Mouse (Mus musculus): ENCODE data around the gene Ift22. TPM values are rescaled to one million over a fixed set of nuclear protein-coding genes. Genes with fewer than 3 reads are reported as not detected.

Ift22 gene
- polyA plus RNA-seq, 1 experiment, result 58.2 TPM

GRCm38 (mm10) chr5:136881380-136882009, 26.5 kb upstream of the Ift22 start:
- peak; percentile 86 for DNase-seq (ENCODE audit: low read depth)
- TF ChIP-seq CTCF (IDR thresholded peaks at IDR 0.05; ENCODE audit: borderline replicate concordance, extremely low read depth, insufficient read depth, insufficient read length) (peak; percentile 93), POLR2A (IDR thresholded peaks at IDR 0.05; ENCODE audit: borderline replicate concordance, extremely low read depth, insufficient read depth, insufficient read length, poor library complexity, severe bottlenecking) (no peak)

GRCm38 (mm10) chr5:136882055-136882787, 25.7 kb upstream of the Ift22 start:
- peak; percentile 19 for DNase-seq (ENCODE audit: low read depth)
- TF ChIP-seq POLR2A (IDR thresholded peaks at IDR 0.05; ENCODE audit: borderline replicate concordance, extremely low read depth, insufficient read depth, insufficient read length, poor library complexity, severe bottlenecking) (no peak), CTCF (IDR thresholded peaks at IDR 0.05; ENCODE audit: borderline replicate concordance, extremely low read depth, insufficient read depth, insufficient read length) (no peak)

DNA sequence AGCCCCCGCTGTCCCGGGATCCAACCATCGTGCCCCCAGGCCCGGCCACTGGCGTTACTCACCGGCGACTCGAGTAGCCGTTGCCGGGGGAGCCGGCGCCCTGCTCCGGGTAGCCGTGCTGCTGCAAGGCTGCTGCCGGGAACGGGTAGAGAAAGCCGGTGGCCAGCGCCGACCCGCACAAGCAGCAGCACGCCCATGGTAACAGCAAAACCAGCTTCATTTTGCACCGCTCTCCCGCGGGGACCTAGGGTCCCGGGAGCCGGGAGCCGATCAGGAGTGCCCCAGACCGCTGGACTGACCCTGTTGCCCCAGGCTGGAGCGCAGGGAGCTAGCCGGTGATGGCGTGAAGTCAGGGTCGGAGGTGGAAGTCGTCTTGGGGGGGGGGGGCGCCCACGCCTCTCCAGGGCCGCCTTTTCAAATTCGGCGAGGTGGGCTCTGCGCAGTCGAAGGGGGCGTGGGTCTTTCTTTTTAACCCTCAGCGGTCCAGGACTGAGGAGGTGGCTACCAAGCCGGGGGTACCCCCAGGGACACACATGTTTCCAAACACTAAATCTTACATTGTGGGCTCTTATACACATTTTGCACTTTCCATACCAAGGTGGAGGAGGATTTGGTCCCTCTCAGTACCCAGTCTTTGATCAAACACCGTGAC, 25.0 kb upstream of the Ift22 start, which contains the start of gene Col26a1:
Gene Col26a1, minus strand, starts transcription at position 422 of the 652 bp plus-strand sequence.
- peak; percentile 61 for DNase-seq (ENCODE audit: low read depth)
- TF ChIP-seq CTCF (IDR thresholded peaks at IDR 0.05; ENCODE audit: borderline replicate concordance, extremely low read depth, insufficient read depth, insufficient read length), result no peak
- no peak for TF ChIP-seq POLR2A (IDR thresholded peaks at IDR 0.05; ENCODE audit: borderline replicate concordance, extremely low read depth, insufficient read depth, insufficient read length, poor library complexity, severe bottlenecking)

DNA sequence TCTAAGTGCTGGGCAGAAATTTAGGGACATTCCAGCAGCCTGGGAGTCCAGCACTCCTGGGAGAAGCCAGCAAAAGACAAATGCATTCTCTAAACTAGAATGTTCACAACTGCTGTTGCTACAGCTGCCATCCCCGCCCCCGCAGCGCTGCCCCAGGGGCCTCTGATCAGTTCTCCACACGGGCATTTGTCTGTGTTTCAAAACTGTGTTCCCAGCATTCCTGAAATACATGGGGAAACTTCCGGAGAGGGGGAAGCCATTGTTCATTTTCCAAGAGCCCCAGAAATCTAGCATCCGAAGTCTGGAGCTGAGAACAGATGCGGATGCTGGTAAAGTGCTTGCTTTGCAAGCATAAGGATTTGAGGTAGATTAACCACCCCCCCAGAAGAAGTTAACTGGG, 21.0 kb upstream of the Ift22 start:
- no peak for DNase-seq (ENCODE audit: low read depth)
- TF ChIP-seq CTCF (IDR thresholded peaks at IDR 0.05; ENCODE audit: borderline replicate concordance, extremely low read depth, insufficient read depth, insufficient read length) (no peak), POLR2A (IDR thresholded peaks at IDR 0.05; ENCODE audit: borderline replicate concordance, extremely low read depth, insufficient read depth, insufficient read length, poor library complexity, severe bottlenecking) (no peak)

DNA sequence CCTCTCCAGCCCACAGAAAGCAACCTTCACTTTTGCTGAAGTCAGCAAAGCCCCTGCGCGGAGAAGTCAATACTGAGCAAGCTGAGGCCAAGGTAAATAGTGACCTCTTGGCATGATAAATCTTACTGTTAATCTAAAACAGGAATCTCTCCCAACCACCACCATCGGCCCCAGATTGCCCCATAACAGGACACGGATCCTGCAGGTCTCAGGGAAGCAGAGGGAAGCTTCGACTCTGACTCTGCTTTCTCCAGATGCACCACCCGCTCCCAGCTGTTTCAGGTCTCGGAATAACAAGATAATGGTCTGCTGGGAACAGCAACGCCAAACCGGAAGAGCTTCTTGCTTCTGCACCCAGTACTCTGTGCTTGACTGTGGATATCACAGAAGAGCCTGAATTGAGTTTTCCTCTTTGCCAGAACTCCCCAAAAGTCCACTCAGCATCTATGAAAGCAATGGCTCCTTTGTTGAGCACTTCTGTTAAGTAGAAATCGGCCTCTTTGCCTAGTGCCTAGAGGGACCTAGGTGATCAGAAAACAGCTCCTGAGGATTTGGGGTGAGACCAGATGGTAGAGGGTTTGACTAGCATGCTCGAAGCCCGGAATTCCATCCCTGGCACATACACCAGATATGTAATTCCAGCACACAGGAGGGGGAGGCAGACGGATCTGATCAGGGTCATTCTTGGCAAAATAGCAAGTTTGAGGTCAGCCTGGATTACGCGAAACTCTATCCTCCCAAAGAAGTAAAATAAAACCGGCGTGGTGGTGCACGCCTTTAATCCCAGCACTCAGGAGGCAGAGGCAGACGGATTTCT, 19.2 kb upstream of the Ift22 start:
- TF ChIP-seq POLR2A (IDR thresholded peaks at IDR 0.05; ENCODE audit: borderline replicate concordance, extremely low read depth, insufficient read depth, insufficient read length, poor library complexity, severe bottlenecking), result no peak
- no peak for TF ChIP-seq CTCF (IDR thresholded peaks at IDR 0.05; ENCODE audit: borderline replicate concordance, extremely low read depth, insufficient read depth, insufficient read length)
- DNase-seq (ENCODE audit: low read depth), result peak; percentile 28

- TF ChIP-seq POLR2A (IDR thresholded peaks at IDR 0.05; ENCODE audit: borderline replicate concordance, extremely low read depth, insufficient read depth, insufficient read length, poor library complexity, severe bottlenecking) (no peak), CTCF (IDR thresholded peaks at IDR 0.05; ENCODE audit: borderline replicate concordance, extremely low read depth, insufficient read depth, insufficient read length) (no peak)
- no peak for DNase-seq (ENCODE audit: low read depth)
Measured at GRCm38 (mm10) chr5:136894840-136895528, 13.0 kb upstream of the Ift22 start.

DNA sequence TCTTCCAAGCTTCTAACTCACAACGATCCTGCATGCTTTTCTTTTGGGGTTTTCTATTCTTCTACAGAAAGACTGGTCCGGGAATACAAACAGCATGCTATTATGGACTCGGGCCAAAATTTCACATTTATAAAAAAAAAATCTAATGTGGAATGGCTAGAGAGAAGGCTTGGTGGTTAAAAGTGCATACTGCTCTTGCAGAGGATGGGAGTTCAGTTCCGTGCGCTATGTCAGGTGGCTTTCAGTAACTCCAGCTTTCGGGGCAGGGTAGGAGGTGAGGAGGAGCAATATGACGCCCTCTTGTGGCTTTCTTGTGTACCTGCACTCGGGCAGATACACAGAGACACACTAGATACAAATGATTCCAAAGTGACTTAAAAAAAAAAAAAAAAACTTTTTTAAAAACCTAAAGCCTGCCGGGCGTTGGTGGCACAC, 12.4 kb upstream of the Ift22 start:
- no peak for DNase-seq (ENCODE audit: low read depth)
- TF ChIP-seq POLR2A (IDR thresholded peaks at IDR 0.05; ENCODE audit: borderline replicate concordance, extremely low read depth, insufficient read depth, insufficient read length, poor library complexity, severe bottlenecking) (no peak), CTCF (IDR thresholded peaks at IDR 0.05; ENCODE audit: borderline replicate concordance, extremely low read depth, insufficient read depth, insufficient read length) (no peak)

DNA sequence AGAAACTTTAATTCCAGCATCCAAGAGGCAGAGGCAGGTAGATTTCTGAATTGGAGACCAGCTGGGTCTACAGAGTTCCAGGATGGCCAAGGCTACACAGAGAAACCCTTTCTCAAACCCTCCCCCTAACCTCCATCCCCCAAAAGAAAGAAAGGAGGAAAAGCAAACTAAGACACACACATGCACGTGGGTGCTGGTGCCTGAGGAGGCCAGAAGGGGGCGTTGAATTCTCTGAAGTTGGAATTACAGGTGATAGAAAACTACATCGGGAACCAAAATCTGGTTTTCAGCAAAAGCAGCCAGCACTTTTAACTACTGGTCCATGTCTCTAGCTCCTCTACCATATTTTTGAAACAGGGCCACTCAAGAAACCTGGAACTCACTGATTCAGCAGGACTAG, 3.3 kb upstream of the Ift22 start:
- no peak for DNase-seq (ENCODE audit: low read depth)
- TF ChIP-seq CTCF (IDR thresholded peaks at IDR 0.05; ENCODE audit: borderline replicate concordance, extremely low read depth, insufficient read depth, insufficient read length) (no peak), POLR2A (IDR thresholded peaks at IDR 0.05; ENCODE audit: borderline replicate concordance, extremely low read depth, insufficient read depth, insufficient read length, poor library complexity, severe bottlenecking) (no peak)

GRCm38 (mm10) chr5:136905630-136906029, 2.3 kb upstream of the Ift22 start:
- DNase-seq (ENCODE audit: low read depth), result no peak

GRCm38 (mm10) chr5:136907587-136907986, 363 bp upstream of the Ift22 start:
- no peak for TF ChIP-seq CTCF (IDR thresholded peaks at IDR 0.05; ENCODE audit: borderline replicate concordance, extremely low read depth, insufficient read depth, insufficient read length)
- no peak for TF ChIP-seq POLR2A (IDR thresholded peaks at IDR 0.05; ENCODE audit: borderline replicate concordance, extremely low read depth, insufficient read depth, insufficient read length, poor library complexity, severe bottlenecking)
- no peak for DNase-seq (ENCODE audit: low read depth)

More at GRCm38 (mm10) chr5:136905630-136906029, 2.3 kb upstream of the Ift22 start:
- no peak for TF ChIP-seq POLR2A (IDR thresholded peaks at IDR 0.05; ENCODE audit: borderline replicate concordance, extremely low read depth, insufficient read depth, insufficient read length, poor library complexity, severe bottlenecking)
- peak; percentile 44; the same call in 1 of the 2 replicates for TF ChIP-seq CTCF (IDR thresholded peaks at IDR 0.05; ENCODE audit: borderline replicate concordance, extremely low read depth, insufficient read depth, insufficient read length)

Measured in brain, embryonic 14.5 days (tissue).